Mouse (Mus musculus): ENCODE results near the gene Pomt1. TPM values are rescaled to one million over a fixed set of nuclear protein-coding genes. Genes with fewer than 3 reads are reported as not detected.

Pomt1 gene
- polyA plus RNA-seq (2015; fragmentation: Nextera tagmentation; extraction: Ambion mirVana) = 15.4 and 15.6 TPM in 2 replicates

- Histone ChIP-seq H3K4me2 (peak within 1 kb of the TSS; percentile 90), H3K36me3 (peaks cover 55% of the 10 kb centered on the region), H3K9ac (peak within 1 kb of the TSS; percentile 77), H3K4me1 (replicated peaks) (peaks cover 36% of the 10 kb centered on the region), H3K27ac (peak within 1 kb of the TSS; percentile 88), H3K9me3 (replicated peaks) (no peaks in the 10 kb centered on the region), H3K27me3 (no peaks in the 10 kb centered on the region), H3K4me3 (replicated peaks) (peak within 1 kb of the TSS; percentile 78)
- peak; percentile 88 for ATAC-seq (ENCODE audit: low read depth)
- peak; percentile 90 for DNase-seq
- WGBS (ENCODE audit: insufficient replicate concordance) = under 1% methylated on average over 54 of the region's 54 CpGs
Observed at GRCm38 (mm10) chr2:32235886-32236759, at the start of gene Pomt1. Gene Pomt1, plus strand, starts transcription at chr2:32236590.

GRCm38 (mm10) chr2:32187019-32187551 lies 49.3 kb upstream of the Pomt1 start:
- Histone ChIP-seq H3K4me1 (replicated peaks) (peaks cover 8% of the 10 kb centered on the region), H3K9ac (no peak overlapping the region), H3K9me3 (replicated peaks) (no peaks in the 10 kb centered on the region), H3K36me3 (peaks cover 90% of the 10 kb centered on the region), H3K27me3 (no peaks in the 10 kb centered on the region), H3K27ac (no peak overlapping the region), H3K4me3 (replicated peaks) (no peak overlapping the region), H3K4me2 (no peak overlapping the region)
- 86% methylated on average over 13 of the region's 13 CpGs for WGBS (ENCODE audit: insufficient replicate concordance)
- ATAC-seq (ENCODE audit: low read depth) (no peak), DNase-seq (no peak)

DNA sequence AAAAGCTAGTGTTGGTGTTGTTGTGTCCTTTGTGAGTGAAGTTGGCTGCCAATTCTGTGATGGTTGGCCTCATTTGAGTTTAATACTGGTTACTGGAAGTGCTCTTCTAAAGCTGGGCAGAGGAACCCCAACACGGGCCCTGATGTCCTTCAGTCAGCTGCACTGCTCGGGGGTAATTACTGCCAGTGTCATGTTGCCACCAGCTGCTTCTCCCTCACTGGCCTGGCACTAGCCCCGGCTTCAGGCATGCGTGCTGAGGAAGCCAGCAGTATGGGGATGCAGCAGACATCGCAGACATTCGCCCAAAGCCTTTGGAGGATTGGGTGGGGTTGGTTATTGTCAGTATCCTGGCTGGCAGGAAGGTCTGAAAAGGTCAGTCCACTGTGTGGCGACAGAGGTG lies 48.7 kb upstream of the Pomt1 start:
- ATAC-seq (ENCODE audit: low read depth) = no peak
- 84% methylated on average over 7 of the region's 7 CpGs for WGBS (ENCODE audit: insufficient replicate concordance)
- peaks cover 91% of the 10 kb centered on the region for H3K36me3 ChIP-seq

DNA sequence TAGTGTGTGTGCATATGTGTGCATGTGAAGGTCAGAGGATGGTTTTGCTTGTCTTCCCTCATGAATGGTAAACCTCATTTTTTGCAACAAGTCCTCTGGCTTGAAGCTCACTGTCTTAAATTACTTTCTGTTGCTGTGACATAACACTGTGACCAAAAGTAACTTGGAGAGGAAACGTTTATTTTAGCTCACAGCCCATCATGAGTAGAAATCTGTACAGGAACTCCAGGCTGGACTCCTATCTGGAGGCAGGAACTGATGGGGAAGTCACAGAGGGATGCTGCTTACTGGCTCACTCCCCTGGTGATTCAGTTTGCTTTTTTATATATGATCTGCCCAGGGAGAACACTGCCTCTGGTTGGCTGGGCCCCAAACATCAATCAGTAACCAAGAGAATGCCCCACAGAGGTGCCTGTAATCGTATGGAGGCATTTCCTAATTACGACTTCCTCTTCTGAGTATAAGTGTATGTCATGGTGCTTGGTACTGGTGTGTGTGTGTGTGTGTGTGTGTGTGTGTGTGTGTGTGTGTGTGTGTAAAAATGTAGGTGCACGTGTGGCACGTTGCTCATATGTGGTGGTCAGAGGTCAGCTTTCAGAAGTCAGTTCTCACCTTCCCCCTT lies 47.2 kb upstream of the Pomt1 start:
- no peak overlapping the region for H3K4me3 ChIP-seq (replicated peaks)
- 66% methylated on average over 5 of the region's 5 CpGs for WGBS (ENCODE audit: insufficient replicate concordance)
- DNase-seq = no peak
- H3K4me1 ChIP-seq (replicated peaks) = no peaks in the 10 kb centered on the region; the same call in 1 of the 2 replicates
- H3K9me3 ChIP-seq (replicated peaks) = no peaks in the 10 kb centered on the region
- H3K9ac ChIP-seq = no peak overlapping the region
- H3K36me3 ChIP-seq = peaks cover 91% of the 10 kb centered on the region
- no peaks in the 10 kb centered on the region for H3K27me3 ChIP-seq
- H3K4me2 ChIP-seq = no peak overlapping the region
- H3K27ac ChIP-seq = no peak overlapping the region
- ATAC-seq (ENCODE audit: low read depth) = no peak

More for the DNA sequence above, 48.7 kb upstream of the Pomt1 start:
- H3K9ac ChIP-seq = no peak overlapping the region
- H3K9me3 ChIP-seq (replicated peaks) = no peaks in the 10 kb centered on the region
- H3K4me1 ChIP-seq (replicated peaks) = peaks cover 5% of the 10 kb centered on the region
- H3K27ac ChIP-seq = no peak overlapping the region
- no peak for DNase-seq
- H3K4me2 ChIP-seq = no peak overlapping the region
- no peaks in the 10 kb centered on the region for H3K27me3 ChIP-seq
- no peak overlapping the region for H3K4me3 ChIP-seq (replicated peaks)

DNA sequence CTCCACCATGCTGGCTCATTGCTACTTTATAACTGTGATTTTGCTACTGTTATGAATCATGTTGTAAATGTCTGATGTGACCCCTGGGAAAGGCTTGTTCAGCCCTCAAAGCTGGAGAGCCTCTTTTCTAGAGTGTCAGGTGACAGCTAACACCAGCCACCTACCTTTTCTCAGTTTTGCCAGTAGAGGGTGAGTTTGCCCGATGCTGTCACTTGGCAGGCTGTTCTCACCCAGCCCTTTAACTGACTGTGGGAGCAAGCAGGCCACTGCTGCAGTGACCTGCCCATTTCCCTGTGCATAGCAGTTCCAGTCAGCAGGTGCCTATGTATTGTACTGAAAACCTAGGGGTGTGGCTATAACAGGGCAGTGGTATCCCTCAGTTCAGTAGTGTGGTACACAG lies 45.8 kb upstream of the Pomt1 start:
- H3K27ac ChIP-seq = no peak overlapping the region
- H3K9ac ChIP-seq = no peak overlapping the region
- H3K36me3 ChIP-seq = peaks cover 94% of the 10 kb centered on the region
- ATAC-seq (ENCODE audit: low read depth) = no peak
- no peak overlapping the region for H3K4me3 ChIP-seq (replicated peaks)
- no peaks in the 10 kb centered on the region; the same call in 1 of the 2 replicates for H3K4me1 ChIP-seq (replicated peaks)
- H3K9me3 ChIP-seq (replicated peaks) = no peaks in the 10 kb centered on the region
- no peak overlapping the region for H3K4me2 ChIP-seq
- WGBS (ENCODE audit: insufficient replicate concordance) = 75% methylated on average over 1 of the region's 1 CpGs
- no peaks in the 10 kb centered on the region for H3K27me3 ChIP-seq
- DNase-seq = no peak

DNA sequence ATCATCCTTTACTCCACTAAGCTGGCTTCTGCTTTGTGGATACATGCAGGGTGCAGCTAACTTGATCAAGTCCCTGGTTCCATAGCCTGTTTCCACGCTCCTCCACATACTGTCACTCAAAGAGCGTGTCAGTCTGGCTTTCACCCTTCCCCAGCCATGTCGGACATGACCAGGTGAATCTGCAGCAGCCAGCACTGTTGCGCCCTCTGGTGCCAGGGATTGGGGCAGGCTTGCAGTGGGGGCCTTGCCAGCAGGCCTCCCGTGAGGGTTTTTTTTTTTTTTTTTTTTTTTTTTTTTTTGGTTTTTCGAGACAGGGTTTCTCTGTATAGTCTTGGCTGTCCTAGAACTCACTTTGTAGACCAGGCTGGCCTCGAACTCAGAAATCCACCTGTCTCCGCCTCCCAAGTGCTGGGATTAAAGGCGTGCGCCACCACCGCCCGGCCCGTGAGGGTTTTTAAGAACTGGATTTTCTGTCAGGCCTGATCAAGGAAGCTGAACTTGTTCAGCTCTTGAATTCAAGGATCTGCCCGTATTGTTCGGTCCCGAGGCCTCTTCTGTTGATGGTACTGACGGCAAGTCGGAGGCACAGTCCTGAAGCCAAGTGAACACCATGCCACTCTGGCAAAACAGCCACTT lies 44.4 kb upstream of the Pomt1 start:
- Histone ChIP-seq H3K27ac (no peak overlapping the region), H3K4me2 (no peak overlapping the region), H3K9me3 (replicated peaks) (no peaks in the 10 kb centered on the region), H3K4me1 (replicated peaks) (no peaks in the 10 kb centered on the region; the same call in 1 of the 2 replicates), H3K36me3 (peaks cover 95% of the 10 kb centered on the region), H3K4me3 (replicated peaks) (no peak overlapping the region), H3K27me3 (no peaks in the 10 kb centered on the region), H3K9ac (no peak overlapping the region)
- ATAC-seq (ENCODE audit: low read depth) (no peak), DNase-seq (peak; percentile 30)
- 83% methylated on average over 17 of the region's 18 CpGs for WGBS (ENCODE audit: insufficient replicate concordance)

GRCm38 (mm10) chr2:32198977-32199376 lies 37.4 kb upstream of the Pomt1 start:
- Histone ChIP-seq H3K4me3 (replicated peaks) (no peak overlapping the region), H3K27me3 (no peaks in the 10 kb centered on the region), H3K36me3 (peaks cover 100% of the 10 kb centered on the region), H3K9ac (no peak overlapping the region), H3K4me1 (replicated peaks) (no peaks in the 10 kb centered on the region), H3K4me2 (no peak overlapping the region), H3K27ac (no peak overlapping the region), H3K9me3 (replicated peaks) (no peaks in the 10 kb centered on the region)
- ATAC-seq (ENCODE audit: low read depth) = no peak
- WGBS (ENCODE audit: insufficient replicate concordance) = 84% methylated on average over 11 of the region's 11 CpGs
- no peak for DNase-seq

- WGBS (ENCODE audit: insufficient replicate concordance) = 89% methylated on average over 4 of the region's 4 CpGs
- Histone ChIP-seq H3K4me1 (replicated peaks) (no peaks in the 10 kb centered on the region), H3K4me2 (no peak overlapping the region), H3K27ac (no peak overlapping the region), H3K27me3 (no peaks in the 10 kb centered on the region), H3K4me3 (replicated peaks) (no peak overlapping the region), H3K36me3 (peaks cover 99% of the 10 kb centered on the region), H3K9me3 (replicated peaks) (no peaks in the 10 kb centered on the region), H3K9ac (no peak overlapping the region)
- ATAC-seq (ENCODE audit: low read depth) (no peak), DNase-seq (no peak)
Observed at GRCm38 (mm10) chr2:32200033-32200432, 36.4 kb upstream of the Pomt1 start.

DNA sequence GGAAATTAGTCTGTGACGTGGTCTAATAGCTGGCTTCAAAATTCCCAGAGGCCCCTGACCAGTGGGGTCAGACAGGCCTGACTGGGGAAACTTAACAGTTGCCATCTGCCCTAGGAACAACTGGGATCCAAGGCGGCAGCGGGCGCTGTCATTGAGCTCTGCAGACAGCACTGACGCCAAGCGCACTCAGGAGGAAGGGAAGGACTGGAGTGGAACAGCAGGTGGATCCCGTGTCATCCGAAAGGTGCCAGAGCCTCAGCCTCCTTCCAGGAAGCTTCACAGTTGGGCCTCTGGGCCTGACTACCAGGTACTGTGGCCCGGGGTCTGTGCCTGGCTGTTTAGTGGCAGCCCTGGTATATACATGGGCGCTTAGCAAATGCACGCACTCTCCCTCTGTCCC lies 35.7 kb upstream of the Pomt1 start:
- 91% methylated on average over 11 of the region's 11 CpGs for WGBS (ENCODE audit: insufficient replicate concordance)
- no peak for DNase-seq
- no peak overlapping the region for H3K4me2 ChIP-seq

DNA sequence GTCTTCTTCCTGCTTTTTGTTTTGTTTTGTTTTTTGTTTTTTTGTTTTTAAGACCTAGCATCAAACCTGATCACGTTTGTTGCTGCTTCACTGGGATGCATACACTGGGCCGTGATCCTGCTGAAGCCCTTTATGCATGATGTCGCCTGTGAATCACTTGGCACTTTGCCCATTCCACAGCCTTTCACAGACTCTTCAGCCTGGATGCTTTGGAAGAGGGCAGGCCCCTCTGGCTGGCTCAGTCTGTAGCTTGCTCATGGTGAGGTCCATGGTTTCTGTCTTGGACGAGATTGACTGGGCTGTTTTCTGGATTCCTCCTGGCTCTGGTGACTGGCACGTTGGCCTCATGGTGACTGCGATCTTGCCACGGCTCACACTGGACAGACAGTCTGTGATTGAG lies 34.9 kb upstream of the Pomt1 start:
- no peaks in the 10 kb centered on the region for H3K4me1 ChIP-seq (replicated peaks)
- WGBS (ENCODE audit: insufficient replicate concordance) = 81% methylated on average over 7 of the region's 7 CpGs
- H3K4me3 ChIP-seq (replicated peaks) = no peak overlapping the region
- H3K27ac ChIP-seq = no peak overlapping the region
- H3K4me2 ChIP-seq = no peak overlapping the region
- no peak for ATAC-seq (ENCODE audit: low read depth)
- H3K9ac ChIP-seq = no peak overlapping the region
- no peaks in the 10 kb centered on the region for H3K27me3 ChIP-seq
- no peak for DNase-seq
- H3K36me3 ChIP-seq = peaks cover 99% of the 10 kb centered on the region
- H3K9me3 ChIP-seq (replicated peaks) = no peaks in the 10 kb centered on the region

More for the DNA sequence above, 35.7 kb upstream of the Pomt1 start:
- no peak for ATAC-seq (ENCODE audit: low read depth)
- Histone ChIP-seq H3K36me3 (peaks cover 99% of the 10 kb centered on the region), H3K27me3 (no peaks in the 10 kb centered on the region), H3K4me3 (replicated peaks) (no peak overlapping the region), H3K27ac (no peak overlapping the region), H3K4me1 (replicated peaks) (no peaks in the 10 kb centered on the region), H3K9ac (no peak overlapping the region), H3K9me3 (replicated peaks) (no peaks in the 10 kb centered on the region)

GRCm38 (mm10) chr2:32203853-32204252 lies 32.5 kb upstream of the Pomt1 start:
- WGBS (ENCODE audit: insufficient replicate concordance) = 92% methylated on average over 13 of the region's 13 CpGs
- Histone ChIP-seq H3K4me3 (replicated peaks) (no peak overlapping the region), H3K27ac (no peak overlapping the region), H3K27me3 (no peaks in the 10 kb centered on the region), H3K4me2 (no peak overlapping the region), H3K9me3 (replicated peaks) (no peaks in the 10 kb centered on the region), H3K36me3 (peaks cover 99% of the 10 kb centered on the region), H3K4me1 (replicated peaks) (no peaks in the 10 kb centered on the region), H3K9ac (no peak overlapping the region)
- ATAC-seq (ENCODE audit: low read depth) (no peak), DNase-seq (no peak)
